Mouse (Mus musculus): ENCODE results near the gene 4933406M09Rik. TPM values are rescaled to one million over a fixed set of nuclear protein-coding genes. Genes with fewer than 3 reads are reported as not detected.

Gene 4933406M09Rik
- polyA plus RNA-seq, 1 experiment from 2014 or later, result 0.09 TPM

GRCm38 (mm10) chr1:134344005-134344950 is 41.5 kb upstream of the 4933406M09Rik start:
- peak overlapping the region; percentile 54 for H3K4me3 ChIP-seq (ENCODE audit: low read length)
- H3K9me3 ChIP-seq (ENCODE audit: control insufficient read depth, low read length), result no peaks in the 10 kb centered on the region
- ATAC-seq, result peak; percentile 95
- no peaks in the 10 kb centered on the region for H3K27me3 ChIP-seq (replicated peaks; ENCODE audit: control insufficient read depth, insufficient read depth, low read length)
- peak overlapping the region; percentile 70 for H3K9ac ChIP-seq (ENCODE audit: low read depth, low read length)
- WGBS, result 1% methylated on average over 53 of the region's 54 CpGs
- H3K36me3 ChIP-seq (ENCODE audit: control insufficient read depth, insufficient read depth, low read length), result peaks cover 11% of the 10 kb centered on the region
- peak overlapping the region; percentile 70 for H3K4me2 ChIP-seq (ENCODE audit: low read length)
- H3K27ac ChIP-seq (ENCODE audit: low read depth, low read length), result peak overlapping the region; percentile 79
- H3K4me1 ChIP-seq (ENCODE audit: control insufficient read depth, insufficient read depth, low read depth, low read length), result peaks cover 12% of the 10 kb centered on the region

- H3K27me3 ChIP-seq (replicated peaks; ENCODE audit: control insufficient read depth, insufficient read depth, low read length), result no peaks in the 10 kb centered on the region
- ATAC-seq, result no peak
- H3K36me3 ChIP-seq (ENCODE audit: control insufficient read depth, insufficient read depth, low read length), result peaks cover 19% of the 10 kb centered on the region
- H3K4me3 ChIP-seq (ENCODE audit: low read length), result peak overlapping the region; percentile 54
- no peaks in the 10 kb centered on the region for H3K9me3 ChIP-seq (ENCODE audit: control insufficient read depth, low read length)
- H3K27ac ChIP-seq (ENCODE audit: low read depth, low read length), result peak overlapping the region; percentile 79
- peak overlapping the region; percentile 70 for H3K4me2 ChIP-seq (ENCODE audit: low read length)
- WGBS, result 84% methylated on average over 4 of the region's 4 CpGs
- H3K9ac ChIP-seq (ENCODE audit: low read depth, low read length), result no peak overlapping the region
- H3K4me1 ChIP-seq (ENCODE audit: control insufficient read depth, insufficient read depth, low read depth, low read length), result peaks cover 12% of the 10 kb centered on the region
Measured at GRCm38 (mm10) chr1:134345075-134345474, 40.7 kb upstream of the 4933406M09Rik start.

GRCm38 (mm10) chr1:134347791-134348190 is 37.9 kb upstream of the 4933406M09Rik start:
- WGBS, result 83% methylated on average over 9 of the region's 9 CpGs
- Histone ChIP-seq H3K27me3 (replicated peaks; ENCODE audit: control insufficient read depth, insufficient read depth, low read length) (no peaks in the 10 kb centered on the region), H3K36me3 (ENCODE audit: control insufficient read depth, insufficient read depth, low read length) (peaks cover 42% of the 10 kb centered on the region), H3K4me2 (ENCODE audit: low read length) (no peak overlapping the region), H3K9me3 (ENCODE audit: control insufficient read depth, low read length) (no peaks in the 10 kb centered on the region), H3K4me1 (ENCODE audit: control insufficient read depth, insufficient read depth, low read depth, low read length) (peaks cover 5% of the 10 kb centered on the region), H3K4me3 (ENCODE audit: low read length) (no peak overlapping the region), H3K9ac (ENCODE audit: low read depth, low read length) (no peak overlapping the region), H3K27ac (ENCODE audit: low read depth, low read length) (no peak overlapping the region)
- ATAC-seq, result no peak

GRCm38 (mm10) chr1:134353326-134353725 is 32.4 kb upstream of the 4933406M09Rik start:
- Histone ChIP-seq H3K9me3 (ENCODE audit: control insufficient read depth, low read length) (no peaks in the 10 kb centered on the region), H3K27ac (ENCODE audit: low read depth, low read length) (no peak overlapping the region), H3K36me3 (ENCODE audit: control insufficient read depth, insufficient read depth, low read length) (peaks cover 58% of the 10 kb centered on the region), H3K4me3 (ENCODE audit: low read length) (no peak overlapping the region), H3K4me1 (ENCODE audit: control insufficient read depth, insufficient read depth, low read depth, low read length) (no peaks in the 10 kb centered on the region), H3K4me2 (ENCODE audit: low read length) (no peak overlapping the region), H3K9ac (ENCODE audit: low read depth, low read length) (no peak overlapping the region), H3K27me3 (replicated peaks; ENCODE audit: control insufficient read depth, insufficient read depth, low read length) (no peaks in the 10 kb centered on the region)
- WGBS, result 92% methylated on average over 2 of the region's 2 CpGs
- ATAC-seq, result no peak

GRCm38 (mm10) chr1:134357461-134357860 is 28.3 kb upstream of the 4933406M09Rik start:
- ATAC-seq, result no peak
- WGBS, result 71% methylated on average over 4 of the region's 4 CpGs
- peaks cover 34% of the 10 kb centered on the region for H3K36me3 ChIP-seq (ENCODE audit: control insufficient read depth, insufficient read depth, low read length)

GRCm38 (mm10) chr1:134360656-134361055 is 25.1 kb upstream of the 4933406M09Rik start:
- Histone ChIP-seq H3K9ac (ENCODE audit: low read depth, low read length) (no peak overlapping the region), H3K9me3 (ENCODE audit: control insufficient read depth, low read length) (no peaks in the 10 kb centered on the region), H3K4me1 (ENCODE audit: control insufficient read depth, insufficient read depth, low read depth, low read length) (peaks cover 15% of the 10 kb centered on the region), H3K27me3 (replicated peaks; ENCODE audit: control insufficient read depth, insufficient read depth, low read length) (no peaks in the 10 kb centered on the region), H3K27ac (ENCODE audit: low read depth, low read length) (no peak overlapping the region), H3K36me3 (ENCODE audit: control insufficient read depth, insufficient read depth, low read length) (peaks cover 17% of the 10 kb centered on the region), H3K4me2 (ENCODE audit: low read length) (peak overlapping the region; percentile 75), H3K4me3 (ENCODE audit: low read length) (peak overlapping the region; percentile 93)
- ATAC-seq, result no peak
- WGBS, result 71% methylated on average over 7 of the region's 7 CpGs

More at GRCm38 (mm10) chr1:134357461-134357860, 28.3 kb upstream of the 4933406M09Rik start:
- H3K9me3 ChIP-seq (ENCODE audit: control insufficient read depth, low read length), result no peaks in the 10 kb centered on the region
- no peak overlapping the region for H3K4me3 ChIP-seq (ENCODE audit: low read length)
- no peaks in the 10 kb centered on the region for H3K27me3 ChIP-seq (replicated peaks; ENCODE audit: control insufficient read depth, insufficient read depth, low read length)
- no peak overlapping the region for H3K9ac ChIP-seq (ENCODE audit: low read depth, low read length)
- peaks cover 14% of the 10 kb centered on the region for H3K4me1 ChIP-seq (ENCODE audit: control insufficient read depth, insufficient read depth, low read depth, low read length)
- no peak overlapping the region for H3K27ac ChIP-seq (ENCODE audit: low read depth, low read length)
- H3K4me2 ChIP-seq (ENCODE audit: low read length), result no peak overlapping the region

- Histone ChIP-seq H3K9ac (ENCODE audit: low read depth, low read length) (peak overlapping the region; percentile 98), H3K27me3 (replicated peaks; ENCODE audit: control insufficient read depth, insufficient read depth, low read length) (no peaks in the 10 kb centered on the region), H3K4me2 (ENCODE audit: low read length) (peak overlapping the region; percentile 75), H3K36me3 (ENCODE audit: control insufficient read depth, insufficient read depth, low read length) (peaks cover 12% of the 10 kb centered on the region), H3K27ac (ENCODE audit: low read depth, low read length) (peak overlapping the region; percentile 88), H3K4me1 (ENCODE audit: control insufficient read depth, insufficient read depth, low read depth, low read length) (peaks cover 15% of the 10 kb centered on the region), H3K9me3 (ENCODE audit: control insufficient read depth, low read length) (no peaks in the 10 kb centered on the region), H3K4me3 (ENCODE audit: low read length) (peak overlapping the region; percentile 93)
- ATAC-seq, result peak; percentile 90
- WGBS, result 2% methylated on average over 39 of the region's 44 CpGs
Measured at GRCm38 (mm10) chr1:134361195-134361856, 24.4 kb upstream of the 4933406M09Rik start.

- Histone ChIP-seq H3K27ac (ENCODE audit: low read depth, low read length) (peak within 1 kb of the TSS; percentile 88), H3K4me1 (ENCODE audit: control insufficient read depth, insufficient read depth, low read depth, low read length) (peaks cover 15% of the 10 kb centered on the region), H3K4me3 (ENCODE audit: low read length) (peak within 1 kb of the TSS; percentile 93), H3K4me2 (ENCODE audit: low read length) (peak within 1 kb of the TSS; percentile 88), H3K36me3 (ENCODE audit: control insufficient read depth, insufficient read depth, low read length) (peaks cover 11% of the 10 kb centered on the region), H3K9ac (ENCODE audit: low read depth, low read length) (peak within 1 kb of the TSS; percentile 98), H3K9me3 (ENCODE audit: control insufficient read depth, low read length) (no peaks in the 10 kb centered on the region), H3K27me3 (replicated peaks; ENCODE audit: control insufficient read depth, insufficient read depth, low read length) (no peaks in the 10 kb centered on the region)
- peak; percentile 98 for ATAC-seq
- WGBS, result 0% methylated on average over 38 of the region's 38 CpGs
Measured at GRCm38 (mm10) chr1:134361857-134362212, 23.9 kb upstream of the 4933406M09Rik start, which contains the start of gene Tmem183a. Tmem183a (minus strand) TSS chr1:134361979.

GRCm38 (mm10) chr1:134363194-134363593 is 22.5 kb upstream of the 4933406M09Rik start:
- Histone ChIP-seq H3K27ac (ENCODE audit: low read depth, low read length) (no peak overlapping the region), H3K4me3 (ENCODE audit: low read length) (no peak overlapping the region)
- WGBS, result 89% methylated on average over 4 of the region's 4 CpGs

More at GRCm38 (mm10) chr1:134363194-134363593, 22.5 kb upstream of the 4933406M09Rik start:
- H3K4me1 ChIP-seq (ENCODE audit: control insufficient read depth, insufficient read depth, low read depth, low read length), result peaks cover 15% of the 10 kb centered on the region
- H3K9ac ChIP-seq (ENCODE audit: low read depth, low read length), result no peak overlapping the region
- H3K9me3 ChIP-seq (ENCODE audit: control insufficient read depth, low read length), result no peaks in the 10 kb centered on the region
- H3K27me3 ChIP-seq (replicated peaks; ENCODE audit: control insufficient read depth, insufficient read depth, low read length), result no peaks in the 10 kb centered on the region; the same call in 1 of the 2 replicates
- no peak overlapping the region for H3K4me2 ChIP-seq (ENCODE audit: low read length)
- H3K36me3 ChIP-seq (ENCODE audit: control insufficient read depth, insufficient read depth, low read length), result peaks cover 5% of the 10 kb centered on the region
- ATAC-seq, result no peak
